In the genomic region with DNA sequence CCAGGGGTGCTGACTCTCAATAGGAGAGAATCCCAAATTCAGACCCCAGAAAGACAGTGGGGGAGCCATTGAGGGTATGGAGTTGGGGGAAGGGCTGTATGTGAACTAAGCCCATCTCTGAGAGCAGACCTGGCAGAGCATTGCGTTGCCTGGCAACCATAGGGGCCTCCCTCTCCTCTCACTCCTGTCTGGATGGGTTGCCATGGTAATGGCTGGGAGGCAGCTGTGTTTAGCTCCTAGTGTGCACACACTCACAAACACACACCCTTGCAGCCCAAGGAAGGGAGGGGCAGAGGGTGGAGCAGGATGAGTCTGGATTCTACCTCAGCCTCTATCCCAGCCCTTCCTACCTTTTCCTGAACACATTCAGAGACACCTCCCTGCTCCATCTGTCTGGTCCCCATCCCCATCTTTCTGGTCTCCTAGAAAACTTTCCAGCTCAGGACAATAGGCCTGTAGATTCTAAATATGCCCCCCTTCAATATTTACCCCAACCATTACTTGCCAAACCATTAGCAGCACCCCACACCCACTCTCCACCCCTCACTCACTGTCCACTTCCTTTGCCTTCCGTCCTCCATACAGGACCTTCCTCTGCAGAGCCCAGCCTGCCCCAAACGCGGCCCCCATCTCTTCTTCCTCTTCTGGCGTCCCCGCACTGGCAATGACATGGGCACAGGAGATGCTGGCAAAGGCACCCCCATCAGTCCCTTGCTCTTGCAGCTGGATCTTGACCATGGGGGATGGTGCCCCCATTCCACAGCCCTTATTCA, we compare ENCODE assay signal across 8 mouse cellular contexts. TPM values are rescaled to one million over a fixed set of nuclear protein-coding genes. Genes with fewer than 3 reads are reported as not detected.
DNase-seq lines count a peak whose midpoint lies in the region; ATAC-seq lines count a peak whose summit lies in the region.

No protein-coding gene starts in this region.

- no peaks in the 10 kb centered on the region for H3K27me3 ChIP-seq in forebrain, embryonic 13.5 days
- no peaks in the 10 kb centered on the region for H3K27me3 ChIP-seq in midbrain, embryonic 13.5 days
- no peaks in the 10 kb centered on the region for H3K27me3 ChIP-seq in kidney, embryonic 15.5 days

- peak overlapping the region; percentile 99 for H3K27ac ChIP-seq in forebrain, embryonic 13.5 days
- peak overlapping the region; percentile 99 for H3K27ac ChIP-seq in midbrain, embryonic 13.5 days
- no peak overlapping the region for H3K27ac ChIP-seq in kidney, embryonic 15.5 days

- H3K4me1 ChIP-seq in forebrain, embryonic 13.5 days = peaks cover 65% of the 10 kb centered on the region
- peaks cover 77% of the 10 kb centered on the region for H3K4me1 ChIP-seq in midbrain, embryonic 13.5 days (replicated peaks)
- peaks cover 24% of the 10 kb centered on the region; the same call in 1 of the 2 replicates for H3K4me1 ChIP-seq in kidney, embryonic 15.5 days

- H3K36me3 ChIP-seq in forebrain, embryonic 13.5 days (ENCODE audit: poor library complexity, severe bottlenecking) = peaks cover 69% of the 10 kb centered on the region
- H3K36me3 ChIP-seq in midbrain, embryonic 13.5 days = peaks cover 70% of the 10 kb centered on the region
- peaks cover 39% of the 10 kb centered on the region for H3K36me3 ChIP-seq in kidney, embryonic 15.5 days

- peak; percentile 38 for DNase-seq in adrenal gland, postnatal 14 days
- no peak for DNase-seq in adrenal gland, adult 18-20 months (ENCODE audit: low spot score in 2 of 2)
- DNase-seq in layer of hippocampus, adult 9-11 months = peak; percentile 97
- DNase-seq in testis, postnatal 14 days (ENCODE audit: low spot score) = no peak
- no peak for DNase-seq in heart, adult 8-10 months (ENCODE audit: low spot score)

- 31% methylated on average over 6 of the region's 6 CpGs for WGBS in forebrain, embryonic 13.5 days
- WGBS in midbrain, embryonic 13.5 days = 33% methylated on average over 6 of the region's 6 CpGs
- WGBS in kidney, embryonic 15.5 days = 74% methylated on average over 6 of the region's 6 CpGs

- peak overlapping the region; percentile 62 for H3K9ac ChIP-seq in forebrain, embryonic 13.5 days
- peak overlapping the region; percentile 64 for H3K9ac ChIP-seq in midbrain, embryonic 13.5 days (replicated peaks)
- H3K9ac ChIP-seq in kidney, embryonic 15.5 days = no peak overlapping the region

- no peaks in the 10 kb centered on the region for H3K9me3 ChIP-seq in forebrain, embryonic 13.5 days (replicated peaks)
- no peaks in the 10 kb centered on the region for H3K9me3 ChIP-seq in midbrain, embryonic 13.5 days
- no peaks in the 10 kb centered on the region for H3K9me3 ChIP-seq in kidney, embryonic 15.5 days (replicated peaks)

- peak; percentile 98 for ATAC-seq in forebrain, embryonic 13.5 days
- ATAC-seq in midbrain, embryonic 13.5 days = peak; percentile 97
- no peak; the same call in 1 of the 2 replicates for ATAC-seq in kidney, embryonic 15.5 days (replicated peaks; ENCODE audit: low FRiP score)

- H3K4me2 ChIP-seq in forebrain, embryonic 13.5 days = peak overlapping the region; percentile 64
- peak overlapping the region; percentile 59 for H3K4me2 ChIP-seq in midbrain, embryonic 13.5 days (replicated peaks)
- H3K4me2 ChIP-seq in kidney, embryonic 15.5 days = no peak overlapping the region

- H3K4me3 ChIP-seq in forebrain, embryonic 13.5 days = peak overlapping the region; percentile 34
- peak overlapping the region; percentile 32 for H3K4me3 ChIP-seq in midbrain, embryonic 13.5 days (replicated peaks)
- H3K4me3 ChIP-seq in kidney, embryonic 15.5 days (replicated peaks) = no peak overlapping the region

RNA-seq across cellular contexts. Expression of a gene that starts 6.9 kb away (rescaled TPM):
- total RNA-seq in adrenal gland, postnatal 14 days (2021) = 3.6 and 5.9 TPM in 2 replicates
- total RNA-seq in adrenal gland, adult 18-20 months (2021) = 1 to 10 TPM; 4.2 to 4.7 TPM
- 25.0 and 26.5 TPM in 2 replicates for polyA plus RNA-seq in forebrain, embryonic 13.5 days (2015; fragmentation: Nextera tagmentation; extraction: Ambion mirVana)
- polyA plus RNA-seq in midbrain, embryonic 13.5 days (2015; fragmentation: Nextera tagmentation; extraction: Ambion mirVana) = 39.9 and 42.3 TPM in 2 replicates
- under 1 TPM; 0.35 to 0.89 (median 0.81) TPM for total RNA-seq in heart, adult 8-10 months (2022)
- 1.8 and 2.1 TPM in 2 replicates for polyA plus RNA-seq in kidney, embryonic 15.5 days (2015; fragmentation: Nextera tagmentation; extraction: Ambion mirVana)

RNA-seq across cellular contexts. Expression of a gene that starts 11.1 kb away (rescaled TPM):
- total RNA-seq in adrenal gland, postnatal 14 days (2021) = 74.9 and 87.3 TPM in 2 replicates
- total RNA-seq in adrenal gland, adult 18-20 months (2021) = 10 to 100 TPM; 72.5 to 80.5 TPM
- polyA plus RNA-seq in forebrain, embryonic 13.5 days (2015; fragmentation: Nextera tagmentation; extraction: Ambion mirVana) = 64.3 and 71.0 TPM in 2 replicates
- polyA plus RNA-seq in midbrain, embryonic 13.5 days (2015; fragmentation: Nextera tagmentation; extraction: Ambion mirVana) = 44.2 and 54.0 TPM in 2 replicates
- total RNA-seq in heart, adult 8-10 months (2022) = 100 to 1,000 TPM; 237 to 281 (median 242) TPM
- polyA plus RNA-seq in kidney, embryonic 15.5 days (2015; fragmentation: Nextera tagmentation; extraction: Ambion mirVana) = 111 and 126 TPM in 2 replicates

RNA-seq across cellular contexts. Expression of a gene that starts 44.2 kb away (rescaled TPM):
- total RNA-seq in adrenal gland, postnatal 14 days (2021) = 20.4 and 21.9 TPM in 2 replicates
- total RNA-seq in adrenal gland, adult 18-20 months (2021) = 10 to 100 TPM; 23.7 to 24.6 TPM
- polyA plus RNA-seq in forebrain, embryonic 13.5 days (2015; fragmentation: Nextera tagmentation; extraction: Ambion mirVana) = 38.3 and 45.0 TPM in 2 replicates
- polyA plus RNA-seq in midbrain, embryonic 13.5 days (2015; fragmentation: Nextera tagmentation; extraction: Ambion mirVana) = 43.4 and 48.9 TPM in 2 replicates
- total RNA-seq in heart, adult 8-10 months (2022) = 10 to 100 TPM in 1 of 4 experiments, 1 to 10 TPM in 3; 7.9 to 12.7 (median 8.6) TPM
- polyA plus RNA-seq in kidney, embryonic 15.5 days (2015; fragmentation: Nextera tagmentation; extraction: Ambion mirVana) = 25.9 and 33.2 TPM in 2 replicates

RNA-seq across cellular contexts. Expression of a gene that starts 49.9 kb away (rescaled TPM):
- 22.9 and 25.3 TPM in 2 replicates for total RNA-seq in adrenal gland, postnatal 14 days (2021)
- total RNA-seq in adrenal gland, adult 18-20 months (2021) = 10 to 100 TPM; 25.3 to 28.8 TPM
- polyA plus RNA-seq in forebrain, embryonic 13.5 days (2015; fragmentation: Nextera tagmentation; extraction: Ambion mirVana) = 22.8 and 23.4 TPM in 2 replicates
- polyA plus RNA-seq in midbrain, embryonic 13.5 days (2015; fragmentation: Nextera tagmentation; extraction: Ambion mirVana) = 19.5 and 19.6 TPM in 2 replicates
- total RNA-seq in heart, adult 8-10 months (2022) = 10 to 100 TPM; 13.1 to 23.0 (median 15.4) TPM
- 18.9 and 23.1 TPM in 2 replicates for polyA plus RNA-seq in kidney, embryonic 15.5 days (2015; fragmentation: Nextera tagmentation; extraction: Ambion mirVana)

RNA-seq across cellular contexts. Expression of a gene that starts 53.0 kb away (rescaled TPM):
- 41.5 and 46.7 TPM in 2 replicates for total RNA-seq in adrenal gland, postnatal 14 days (2021)
- 10 to 100 TPM; 39.9 to 44.6 TPM for total RNA-seq in adrenal gland, adult 18-20 months (2021)
- polyA plus RNA-seq in forebrain, embryonic 13.5 days (2015; fragmentation: Nextera tagmentation; extraction: Ambion mirVana) = 10.3 and 12.3 TPM in 2 replicates
- 10.6 and 11.0 TPM in 2 replicates for polyA plus RNA-seq in midbrain, embryonic 13.5 days (2015; fragmentation: Nextera tagmentation; extraction: Ambion mirVana)
- 10 to 100 TPM; 28.9 to 34.2 (median 31.4) TPM for total RNA-seq in heart, adult 8-10 months (2022)
- polyA plus RNA-seq in kidney, embryonic 15.5 days (2015; fragmentation: Nextera tagmentation; extraction: Ambion mirVana) = 9.2 and 10.4 TPM in 2 replicates

Comparison
In these comparisons a context has a peak if more than half of its experiments do, and no peak if none do; other contexts are left out.
1. DNase-seq: peak in adrenal gland, postnatal 14 days (single experiment) and layer of hippocampus, adult 9-11 months (single experiment); none in adrenal gland, adult 18-20 months (0 of 2), testis, postnatal 14 days (single experiment) and heart, adult 8-10 months (single experiment).